ENCODE assay signal across 8 mouse cellular contexts in genomic region chr2:131529898-131530622, GRCm38 (mm10). TPM values are rescaled to one million over a fixed set of nuclear protein-coding genes. Genes with fewer than 3 reads are reported as not detected.
DNase-seq lines count a peak whose midpoint lies in the region; ATAC-seq and TF ChIP-seq lines count a peak whose summit lies in the region.

No protein-coding gene starts in this region.

- no peak overlapping the region for H3K27ac ChIP-seq in ES-E14 (ENCODE audit: insufficient read depth, low read depth, low read length, poor library complexity, severe bottlenecking)
- no peak overlapping the region for H3K27ac ChIP-seq in cerebellum, adult 2 months (ENCODE audit: insufficient read depth, low read length)
- H3K27ac ChIP-seq in limb, embryonic 14.5 days (replicated peaks; ENCODE audit: low read depth, low read length): no peak overlapping the region
- H3K27ac ChIP-seq in midbrain, embryonic 15.5 days: no peak overlapping the region

- H3K27me3 ChIP-seq in cerebellum, adult 2 months (ENCODE audit: control insufficient read depth, insufficient read depth, low read length): no peaks in the 10 kb centered on the region
- H3K27me3 ChIP-seq in limb, embryonic 14.5 days (ENCODE audit: control insufficient read depth, insufficient read depth, low read length): no peaks in the 10 kb centered on the region
- no peaks in the 10 kb centered on the region for H3K27me3 ChIP-seq in midbrain, embryonic 15.5 days (replicated peaks)

- no peak overlapping the region for H3K9ac ChIP-seq in ES-E14 (ENCODE audit: insufficient read depth, low read depth, low read length, poor library complexity, severe bottlenecking)
- H3K9ac ChIP-seq in limb, embryonic 14.5 days (ENCODE audit: low read depth, low read length, severe bottlenecking): no peak overlapping the region
- no peak overlapping the region for H3K9ac ChIP-seq in midbrain, embryonic 15.5 days

- 34% methylated on average over 11 of the region's 11 CpGs for WGBS in cerebellum, adult 2 months
- 36% methylated on average over 11 of the region's 11 CpGs for WGBS in limb, embryonic 14.5 days
- WGBS in midbrain, embryonic 15.5 days: 38% methylated on average over 11 of the region's 11 CpGs

- in situ Hi-C loops in ES-E14 (cut with MboI; ENCODE audit: low sequenced_read_pairs in 2 of 2, unreplicated experiment in 2 of 2): no loop called here

- peak; percentile 81 for ATAC-seq in inflammation-experienced regulatory T-cells, adult 6 months
- ATAC-seq in limb, embryonic 14.5 days (ENCODE audit: low FRiP score, low read depth): peak; percentile 66
- peak; percentile 72 for ATAC-seq in midbrain, embryonic 15.5 days (replicated peaks)

- no peak for TF ChIP-seq POLR2A in cerebellum, adult 2 months (IDR thresholded peaks at IDR 0.05; ENCODE audit: borderline replicate concordance, insufficient read depth, low read length)
- no peak for TF ChIP-seq POLR2A in limb, embryonic 14.5 days (IDR thresholded peaks at IDR 0.05; ENCODE audit: borderline replicate concordance, extremely low read depth, insufficient read depth, insufficient read length)

- no peaks in the 10 kb centered on the region for H3K9me3 ChIP-seq in ES-E14 (ENCODE audit: control insufficient read depth, insufficient read depth, low read depth, low read length)
- no peaks in the 10 kb centered on the region for H3K9me3 ChIP-seq in limb, embryonic 14.5 days (ENCODE audit: control insufficient read depth, low read length)
- H3K9me3 ChIP-seq in midbrain, embryonic 15.5 days: no peaks in the 10 kb centered on the region

- no peak overlapping the region for H3K4me3 ChIP-seq in ES-E14 (ENCODE audit: insufficient read depth in 1 of 2, low read depth in 1 of 2, low read length in 2 of 2, poor library complexity in 1 of 2, severe bottlenecking in 1 of 2)
- no peak overlapping the region for H3K4me3 ChIP-seq in cerebellum, adult 2 months (replicated peaks; ENCODE audit: insufficient read depth, low read depth, low read length)
- H3K4me3 ChIP-seq in limb, embryonic 14.5 days (replicated peaks; ENCODE audit: low read length): no peak overlapping the region
- no peak overlapping the region for H3K4me3 ChIP-seq in midbrain, embryonic 15.5 days

- no peaks in the 10 kb centered on the region for H3K4me1 ChIP-seq in ES-E14 (ENCODE audit: control insufficient read depth in 2 of 2, insufficient read depth in 2 of 2, low read length in 2 of 2, poor library complexity in 1 of 2)
- H3K4me1 ChIP-seq in cerebellum, adult 2 months (ENCODE audit: control insufficient read depth, insufficient read depth, low read length): no peaks in the 10 kb centered on the region; the same call in 1 of the 2 replicates
- H3K4me1 ChIP-seq in limb, embryonic 14.5 days (ENCODE audit: control insufficient read depth, insufficient read depth, low read length): no peaks in the 10 kb centered on the region
- no peaks in the 10 kb centered on the region for H3K4me1 ChIP-seq in midbrain, embryonic 15.5 days

- DNase-seq in 3T3-L1 (ENCODE audit: low read depth, low spot score) (peak; percentile 92), ES-E14 (ENCODE audit: low read depth, low spot score) (peak; percentile 64)
- DNase-seq in cerebellum, adult 2 months: peak; percentile 58 to 64
- DNase-seq in forelimb bud, embryonic 11.5 days (ENCODE audit: low read depth, low spot score): peak; percentile 77
- peak; percentile 88 for DNase-seq in limb, embryonic 14.5 days (ENCODE audit: low spot score)
- peak; percentile 71 for DNase-seq in testis, postnatal 10 days (ENCODE audit: low spot score)

- H3K4me2 ChIP-seq in limb, embryonic 14.5 days (replicated peaks; ENCODE audit: low read depth, low read length, severe bottlenecking): no peak overlapping the region
- H3K4me2 ChIP-seq in midbrain, embryonic 15.5 days: no peak overlapping the region

- H3K36me3 ChIP-seq in ES-E14 (ENCODE audit: control insufficient read depth, insufficient read depth, low read length, poor library complexity, severe bottlenecking): no peaks in the 10 kb centered on the region
- peaks cover 8% of the 10 kb centered on the region for H3K36me3 ChIP-seq in limb, embryonic 14.5 days (ENCODE audit: control insufficient read depth, insufficient read depth, low read length)
- H3K36me3 ChIP-seq in midbrain, embryonic 15.5 days (replicated peaks): no peaks in the 10 kb centered on the region

- TF ChIP-seq CTCF in cerebellum, adult 2 months (IDR thresholded peaks at IDR 0.05; ENCODE audit: borderline replicate concordance, insufficient read depth, low read depth, low read length): peak; percentile 91

TF ChIP-seq in ES-E14, 5 proteins besides CTCF, POLR2A, EP300 and RAD21:
- TF ChIP-seq CHD2 (IDR thresholded peaks at IDR 0.05; ENCODE audit: low read depth, low read length) (no peak), HCFC1 (IDR thresholded peaks at IDR 0.05; ENCODE audit: borderline replicate concordance, insufficient read depth, low read length) (no peak), ZC3H11A (IDR thresholded peaks at IDR 0.05; ENCODE audit: borderline replicate concordance, low read depth, low read length) (no peak)

RNA-seq across cellular contexts. Expression of gene Adra1d, which starts 32.0 kb away (rescaled TPM):
- 0.79 and 0.85 TPM in 2 replicates for total RNA-seq in ES-E14 (2012; rRNA removed)
- 7.0 and 7.8 TPM in 2 replicates for polyA plus RNA-seq in cerebellum, adult 2 months (2012; rRNA removed)
- not detected for polyA plus RNA-seq in inflammation-experienced regulatory T-cells, adult 6 months (2017; shearing (Covaris generic))
- polyA plus RNA-seq in limb, embryonic 14.5 days (2012; rRNA removed): 1.0 and 2.3 TPM in 2 replicates
- 0.63 and 0.94 TPM in 2 replicates for polyA plus RNA-seq in limb, embryonic 14.5 days (2014; fragmentation: Nextera tagmentation; extraction: Ambion mirVana)
- polyA plus RNA-seq in midbrain, embryonic 15.5 days (2015; fragmentation: Nextera tagmentation; extraction: Ambion mirVana): 0.19 TPM in 1 of 2 replicates, not detected in the other

RNA-seq across cellular contexts. Expression of gene Smox, which starts 38.8 kb away (rescaled TPM):
- 12.9 and 16.1 TPM in 2 replicates for total RNA-seq in ES-E14 (2012; rRNA removed)
- polyA plus RNA-seq in cerebellum, adult 2 months (2012; rRNA removed): 93.0 and 93.4 TPM in 2 replicates
- polyA plus RNA-seq in inflammation-experienced regulatory T-cells, adult 6 months (2017; shearing (Covaris generic)): 10 to 100 TPM in 2 of 3 experiments, 1 to 10 TPM in 1; 8.6 to 14.8 (median 12.8) TPM
- polyA plus RNA-seq in limb, embryonic 14.5 days (2012; rRNA removed): 68.8 and 70.7 TPM in 2 replicates
- polyA plus RNA-seq in limb, embryonic 14.5 days (2014; fragmentation: Nextera tagmentation; extraction: Ambion mirVana): 37.9 and 44.3 TPM in 2 replicates
- 49.0 and 50.7 TPM in 2 replicates for polyA plus RNA-seq in midbrain, embryonic 15.5 days (2015; fragmentation: Nextera tagmentation; extraction: Ambion mirVana)
